Mouse (Mus musculus) cerebellum, postnatal 36 days (tissue): ENCODE measurements at regions not wholly inside any gene's neighbourhood (a gene's known extent, or its start where the extent isn't known, plus 50 kb on each side); places are given as distances from the start of the nearest gene placed in this dataset.

Experiments used
- DNase-seq, 2 experiments: peaks; one replicate each; pipeline ENCODE4 v3.0.0; 2021 to 2022; ENCODE audit warnings: mixed read lengths in 2 of 2

- no peak for DNase-seq
Measured at GRCm38 (mm10) chr8:126655565-126655964, 61.8 kb upstream of the Irf2bp2 start.

- no peak for DNase-seq
Measured at GRCm38 (mm10) chr8:126654353-126654752, 60.6 kb upstream of the Irf2bp2 start.

GRCm38 (mm10) chr8:126652151-126652550, 58.4 kb upstream of the Irf2bp2 start:
- no peak for DNase-seq

- no peak for DNase-seq
Measured at GRCm38 (mm10) chr8:126650945-126651344, 57.2 kb upstream of the Irf2bp2 start.

- DNase-seq = no peak
Measured at GRCm38 (mm10) chr8:126649305-126649704, 55.5 kb upstream of the Irf2bp2 start.

- DNase-seq = no peak
Measured at GRCm38 (mm10) chr8:126647350-126647749, 53.6 kb upstream of the Irf2bp2 start.

- no peak for DNase-seq
Measured at GRCm38 (mm10) chr8:126646604-126647311, 53.0 kb upstream of the Irf2bp2 start.

GRCm38 (mm10) chr8:126644179-126644578, 50.4 kb upstream of the Irf2bp2 start:
- DNase-seq = no peak
